Mouse (Mus musculus) spleen, postnatal 36 days (tissue): ENCODE measurements around the gene Sptssb.

Source experiments
- DNase-seq, 2 experiments: peaks; one replicate each; pipeline ENCODE4 v3.0.0; 2022; ENCODE audit warnings: low spot score in 2 of 2, mixed read lengths in 1 of 2

Gene Sptssb

GRCm38 (mm10) chr3:69859858-69860588 lies at the start of gene Sptssb:
Sptssb (minus strand) TSS chr3:69859940.
- no peak for DNase-seq

GRCm38 (mm10) chr3:69908074-69908473 lies 48.3 kb upstream of the Sptssb start:
- no peak for DNase-seq

DNA sequence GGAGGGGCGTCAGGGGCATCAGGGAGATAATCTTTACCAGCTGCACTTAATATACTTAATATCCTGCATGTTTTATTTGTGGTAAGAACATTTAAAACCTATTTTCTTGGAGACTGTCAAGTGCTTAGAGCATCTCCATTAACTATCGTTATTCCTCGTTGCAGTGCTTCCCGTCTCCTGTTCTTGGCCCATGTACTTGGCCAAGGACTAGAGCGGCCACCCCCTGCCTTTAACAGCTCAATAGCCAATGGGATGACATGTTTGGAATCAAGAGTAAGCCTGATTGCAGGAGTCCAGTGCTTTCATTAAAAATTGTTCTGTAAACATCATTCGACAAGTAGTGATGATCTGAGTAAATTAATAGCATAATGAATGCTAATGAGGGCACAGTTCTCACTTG lies 47.8 kb upstream of the Sptssb start:
- DNase-seq: no peak

DNA sequence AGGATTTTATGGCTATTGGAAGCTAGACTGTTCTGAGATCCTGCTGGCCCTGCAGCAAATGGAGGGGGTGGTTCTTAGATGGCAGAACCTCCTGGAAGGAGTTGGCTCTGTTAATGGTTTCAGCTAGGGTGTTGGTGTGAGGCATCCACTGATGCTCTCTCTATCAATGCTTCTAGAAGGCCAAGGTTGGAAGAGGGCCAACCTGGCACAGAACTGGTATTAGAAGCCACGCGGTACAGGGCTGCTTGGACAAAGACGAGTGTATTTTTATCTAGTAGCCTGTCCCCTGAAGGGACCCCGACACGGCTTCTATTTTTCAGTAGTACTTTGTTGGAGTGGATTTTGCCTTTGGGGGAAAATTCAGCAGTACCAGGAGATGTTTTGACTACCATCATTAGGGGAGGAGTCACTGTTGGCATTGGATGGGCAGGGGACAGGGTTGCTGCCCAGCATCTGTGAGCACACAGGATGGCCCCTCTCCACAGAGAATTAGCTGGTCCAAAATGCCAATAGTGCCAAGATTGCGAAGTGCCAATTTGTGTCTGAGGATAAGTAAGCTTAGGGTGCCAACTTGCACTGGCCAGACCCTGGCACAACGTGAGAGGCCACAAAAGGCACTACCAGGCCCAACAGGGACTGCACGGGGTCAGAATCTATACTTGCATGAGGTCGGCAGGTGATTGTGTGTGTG lies 43.2 kb upstream of the Sptssb start:
- DNase-seq: no peak

DNA sequence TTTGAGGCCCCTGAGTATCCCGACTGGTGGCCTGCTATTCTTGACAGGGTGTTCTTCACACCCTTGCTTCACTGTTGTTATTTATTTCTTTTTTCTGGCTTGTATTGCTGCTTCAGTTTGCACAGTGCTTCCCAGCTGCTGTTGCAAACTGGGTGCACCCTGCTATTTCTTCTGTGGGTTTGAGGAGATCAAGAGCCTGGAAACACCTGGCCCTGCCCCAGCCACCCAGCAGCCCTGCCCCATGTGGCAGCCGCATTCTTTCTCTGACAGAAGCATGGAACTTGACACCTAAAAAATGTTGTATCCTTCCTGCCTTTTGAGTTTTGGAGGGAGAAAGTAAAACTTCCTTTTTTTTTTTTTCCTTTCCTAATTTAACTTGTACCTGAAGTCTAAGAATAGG lies 42.6 kb upstream of the Sptssb start:
- DNase-seq: no peak

DNA sequence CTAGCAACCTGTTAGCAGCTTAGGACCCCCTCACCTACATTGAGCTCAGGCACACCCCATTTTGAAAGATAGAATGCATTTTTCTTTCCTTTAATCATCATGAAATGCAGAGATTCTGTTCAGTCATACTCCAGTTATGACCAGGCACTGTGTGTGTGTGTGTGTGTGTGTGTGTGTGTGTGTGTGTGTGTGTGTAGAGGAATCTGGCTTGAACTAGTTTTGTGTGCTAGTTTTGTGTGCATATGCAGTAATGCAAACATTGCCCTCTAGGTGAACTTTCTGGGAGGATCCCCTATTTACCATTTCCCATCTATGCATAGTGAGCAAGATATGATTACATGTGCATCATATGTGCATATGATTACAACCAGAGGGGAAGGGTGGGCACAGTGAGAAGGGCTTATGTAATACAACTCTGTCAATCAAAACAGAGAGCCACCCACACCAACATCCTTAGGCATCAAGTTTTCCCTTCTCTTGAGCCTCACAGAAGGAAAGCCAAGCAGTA lies 42.2 kb upstream of the Sptssb start:
- no peak for DNase-seq

DNA sequence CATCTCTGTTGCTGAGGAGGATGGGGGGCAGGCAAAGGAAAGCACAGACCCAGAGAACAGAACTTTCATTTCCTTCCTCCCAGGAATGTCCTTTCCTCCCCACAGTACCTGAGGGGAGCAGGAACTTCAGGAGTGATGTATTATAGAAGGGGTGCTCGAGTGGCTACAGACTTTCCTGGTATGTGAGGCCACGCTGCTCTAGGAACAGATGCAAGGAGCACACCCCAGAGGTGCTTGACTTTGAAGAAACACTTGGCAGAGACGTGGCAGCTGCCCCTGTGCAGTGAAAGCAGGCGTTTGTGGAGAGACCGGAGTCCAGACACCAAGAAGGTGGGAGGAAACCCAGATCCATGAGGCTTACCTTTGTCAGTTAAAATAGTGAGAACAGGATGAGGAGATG lies 40.6 kb upstream of the Sptssb start:
- DNase-seq: no peak

DNA sequence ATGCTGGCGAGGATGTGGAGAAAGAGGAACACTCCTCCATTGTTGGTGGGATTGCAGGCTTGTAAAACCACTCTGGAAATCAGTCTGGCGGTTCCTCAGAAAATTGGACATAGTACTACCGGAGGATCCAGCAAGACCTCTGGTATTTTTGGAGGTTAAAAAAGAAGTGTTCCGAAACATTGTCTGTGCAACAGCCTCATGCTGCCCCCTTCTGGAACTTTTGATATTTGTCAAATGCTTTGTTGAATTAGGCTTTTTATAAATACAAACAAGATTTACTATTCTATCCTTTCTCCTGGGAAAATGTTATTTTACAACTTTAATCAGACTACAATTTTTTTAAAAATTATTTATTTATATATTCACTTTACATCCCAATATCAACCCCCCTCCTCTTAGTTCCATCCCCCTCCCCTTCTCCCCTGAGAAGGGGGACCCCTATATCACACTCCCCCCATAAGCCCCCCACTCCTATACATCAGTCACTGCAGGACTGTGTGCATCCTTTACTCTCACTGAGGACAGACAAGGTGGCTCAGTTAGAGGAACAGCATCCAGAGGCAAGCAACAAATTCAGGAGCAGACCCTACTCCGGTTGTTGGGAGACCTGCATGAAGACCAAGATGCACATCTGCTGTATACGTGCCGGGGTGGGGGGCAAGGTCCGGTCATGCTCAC lies 38.3 kb upstream of the Sptssb start:
- no peak for DNase-seq

- no peak for DNase-seq
These were observed 35.8 kb upstream of the Sptssb start for GRCm38 (mm10) chr3:69895516-69895915.

DNA sequence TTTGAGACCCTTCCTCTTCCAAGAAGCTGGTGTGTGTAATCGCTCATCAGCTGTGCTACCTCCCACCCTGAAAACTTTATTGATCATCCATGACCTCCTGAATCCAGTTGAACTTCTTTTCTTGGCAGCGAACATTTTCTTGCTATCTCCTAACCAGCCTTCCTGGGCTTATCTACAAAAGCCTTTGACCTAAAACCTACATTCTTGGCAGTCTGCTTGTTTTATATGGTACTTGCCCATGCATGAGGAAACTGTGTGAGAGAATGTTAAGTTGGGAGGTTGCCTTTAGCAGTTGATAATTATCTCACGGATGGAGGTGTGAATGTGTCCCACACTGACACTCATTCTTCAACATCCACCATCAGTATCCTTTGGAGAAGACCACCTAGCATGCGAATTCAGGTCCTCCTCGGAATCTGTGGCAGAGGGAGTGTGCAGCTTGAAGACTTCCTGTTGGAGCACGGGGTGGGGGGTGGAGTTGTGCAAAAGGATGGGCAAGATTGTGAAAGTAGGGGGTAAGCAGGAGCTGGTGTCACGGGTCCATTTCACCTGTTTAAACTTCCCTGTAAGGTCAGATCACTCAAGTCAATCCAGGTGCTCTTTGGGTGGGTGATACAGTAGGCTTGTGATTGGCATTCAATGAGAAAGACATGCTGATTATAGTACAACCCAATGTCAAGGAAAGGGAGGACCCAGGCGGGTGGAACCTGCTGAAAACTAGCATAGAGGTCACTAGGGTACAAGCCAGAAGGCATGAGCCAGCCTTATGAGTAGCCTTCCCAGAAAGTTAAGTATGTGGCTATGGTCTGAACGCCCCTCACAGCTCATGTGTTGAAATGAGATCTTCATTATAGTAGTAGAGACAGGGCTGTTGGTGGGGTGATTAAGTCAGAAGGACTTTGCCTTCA lies 32.7 kb upstream of the Sptssb start:
- DNase-seq: no peak

- DNase-seq: no peak
These were observed 26.1 kb upstream of the Sptssb start for GRCm38 (mm10) chr3:69885866-69886265.

- DNase-seq: no peak
These were observed 24.0 kb upstream of the Sptssb start for GRCm38 (mm10) chr3:69883710-69884109.

DNA sequence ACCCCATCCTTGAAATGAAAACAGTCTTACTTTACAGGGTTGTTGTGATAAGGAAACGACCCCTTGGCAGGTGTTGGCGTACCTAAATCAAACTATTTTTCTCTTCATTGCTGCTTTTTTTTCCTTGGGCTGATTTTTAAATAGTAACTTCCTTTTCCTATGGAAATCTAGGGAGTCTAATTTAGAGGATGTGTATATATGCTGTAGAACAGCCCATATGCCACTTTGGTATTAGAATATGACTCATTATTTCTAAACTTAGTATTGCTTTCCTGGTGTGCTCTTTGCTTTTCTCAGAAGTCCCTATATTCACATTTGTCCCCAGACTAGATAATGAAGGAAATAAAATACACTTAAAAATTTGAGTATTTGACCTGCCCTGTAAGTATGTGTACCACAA lies 17.8 kb upstream of the Sptssb start:
- no peak for DNase-seq

DNA sequence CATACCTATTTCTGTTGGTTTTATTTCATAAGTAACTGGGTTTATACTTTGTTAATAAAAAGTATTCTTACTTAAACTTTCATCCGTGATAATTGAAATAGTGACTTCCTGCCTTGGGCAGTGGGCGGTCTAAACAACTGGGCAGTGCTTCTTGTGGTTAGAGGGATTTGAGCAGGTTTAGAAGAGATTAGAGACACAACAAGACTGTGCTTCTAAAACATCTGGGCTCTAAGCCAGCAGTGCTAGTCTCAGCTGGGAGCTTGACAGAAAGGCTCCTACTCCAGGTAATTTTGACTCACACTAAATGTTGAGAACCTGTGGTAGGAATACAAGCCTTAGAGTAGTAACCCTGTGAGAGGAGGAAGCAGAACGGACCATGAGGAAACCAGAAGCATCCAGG lies 15.0 kb upstream of the Sptssb start:
- DNase-seq: no peak

DNA sequence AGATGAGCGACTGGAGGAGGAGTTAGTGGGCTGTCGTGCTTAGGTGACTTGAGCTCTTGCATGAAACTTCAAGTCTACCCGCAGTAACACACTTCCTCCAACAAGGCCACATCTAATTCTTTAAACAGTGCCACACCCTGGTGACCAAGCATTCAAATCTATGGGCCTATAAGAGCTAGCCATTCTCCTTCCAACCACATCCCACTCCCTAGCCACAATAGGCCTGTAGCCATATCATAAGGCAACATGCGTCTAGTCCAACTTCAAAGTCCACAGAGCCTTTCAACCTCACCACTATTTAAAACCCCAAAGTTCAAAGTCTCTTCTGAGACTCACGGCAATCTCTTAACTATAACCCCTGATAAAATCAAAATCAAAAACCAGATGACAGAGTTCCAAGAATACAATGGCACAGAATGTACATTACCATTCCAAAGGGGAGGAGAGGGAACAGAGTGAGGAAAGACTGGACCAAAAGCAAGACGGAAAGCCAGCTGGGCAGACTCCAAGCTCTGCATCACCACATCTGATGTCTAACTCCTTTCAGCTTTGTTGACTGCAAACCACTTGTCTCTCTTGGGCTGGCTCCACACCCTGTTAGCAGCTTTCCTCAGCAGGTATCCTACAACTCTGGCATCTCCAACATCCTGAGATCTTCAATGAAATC lies 13.1 kb upstream of the Sptssb start:
- no peak for DNase-seq

DNA sequence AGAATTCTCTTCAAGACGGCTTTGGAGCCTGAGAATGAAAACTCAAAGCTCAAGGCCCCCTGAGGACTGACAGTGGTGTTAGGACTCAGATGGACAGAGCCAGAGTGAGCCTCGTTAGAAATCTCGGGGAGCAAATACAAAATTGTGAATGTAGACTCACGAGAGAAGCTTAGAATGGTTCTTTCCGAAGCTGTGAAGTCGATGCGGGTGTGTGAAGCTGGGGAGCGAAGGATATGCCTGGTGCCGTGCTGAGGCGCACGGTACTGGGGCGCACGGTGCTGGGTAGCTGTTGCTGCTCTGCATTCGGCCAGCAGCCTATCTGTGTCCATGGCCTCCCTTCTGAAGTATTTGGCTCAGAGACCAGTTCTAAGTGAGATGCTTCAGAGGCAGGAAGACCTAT lies 11.4 kb upstream of the Sptssb start:
- DNase-seq: no peak

DNA sequence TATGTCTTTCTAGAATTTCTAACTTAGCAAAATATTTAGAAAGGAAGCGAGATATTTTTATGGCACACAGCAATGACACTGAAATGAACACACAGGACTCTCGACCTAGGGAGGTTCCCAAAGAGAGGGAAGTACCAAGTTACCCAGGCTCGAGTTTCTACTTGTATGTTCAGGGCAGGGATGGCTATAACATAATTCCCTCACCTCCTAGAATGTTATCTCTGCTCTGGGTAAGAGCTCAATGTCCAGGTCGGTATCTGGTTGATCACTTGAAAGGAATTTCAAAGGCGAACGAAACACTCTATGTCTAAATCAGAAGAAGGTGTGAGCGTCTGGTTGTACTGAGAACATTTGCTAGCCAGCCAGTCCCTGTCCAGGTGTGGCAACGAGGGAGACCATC lies 10.0 kb upstream of the Sptssb start:
- no peak for DNase-seq

- DNase-seq: no peak
These were observed 2.2 kb upstream of the Sptssb start for GRCm38 (mm10) chr3:69861789-69862395.

- DNase-seq: no peak
These were observed 1.1 kb upstream of the Sptssb start for GRCm38 (mm10) chr3:69860589-69861521.

DNA sequence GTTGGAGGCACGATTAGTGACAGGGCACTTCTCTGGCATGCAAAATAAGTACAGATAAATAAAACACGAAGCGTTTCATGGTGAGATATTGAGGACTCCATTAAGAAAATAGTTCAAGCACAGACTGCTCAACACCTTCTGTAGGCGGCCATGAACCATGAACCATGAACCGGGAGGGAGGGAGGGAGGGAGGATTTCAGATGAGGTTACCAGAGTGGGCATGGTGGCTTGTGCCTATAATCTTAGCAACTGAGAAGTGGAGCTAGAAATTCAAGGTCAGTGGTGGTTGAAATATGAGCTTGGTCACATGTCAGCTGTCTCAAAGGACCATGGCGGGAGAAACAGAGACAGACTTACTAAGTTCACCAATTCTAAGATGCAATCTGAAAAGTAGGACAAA lies 20.3 kb downstream of the Sptssb start:
- no peak for DNase-seq
